Mouse (Mus musculus): ENCODE results near the gene Fh1. TPM values are rescaled to one million over a fixed set of nuclear protein-coding genes. Genes with fewer than 3 reads are reported as not detected.

Gene Fh1
- polyA plus RNA-seq (2015; fragmentation: Nextera tagmentation; extraction: Ambion mirVana), result 67.2 and 69.0 TPM in 2 replicates

DNA sequence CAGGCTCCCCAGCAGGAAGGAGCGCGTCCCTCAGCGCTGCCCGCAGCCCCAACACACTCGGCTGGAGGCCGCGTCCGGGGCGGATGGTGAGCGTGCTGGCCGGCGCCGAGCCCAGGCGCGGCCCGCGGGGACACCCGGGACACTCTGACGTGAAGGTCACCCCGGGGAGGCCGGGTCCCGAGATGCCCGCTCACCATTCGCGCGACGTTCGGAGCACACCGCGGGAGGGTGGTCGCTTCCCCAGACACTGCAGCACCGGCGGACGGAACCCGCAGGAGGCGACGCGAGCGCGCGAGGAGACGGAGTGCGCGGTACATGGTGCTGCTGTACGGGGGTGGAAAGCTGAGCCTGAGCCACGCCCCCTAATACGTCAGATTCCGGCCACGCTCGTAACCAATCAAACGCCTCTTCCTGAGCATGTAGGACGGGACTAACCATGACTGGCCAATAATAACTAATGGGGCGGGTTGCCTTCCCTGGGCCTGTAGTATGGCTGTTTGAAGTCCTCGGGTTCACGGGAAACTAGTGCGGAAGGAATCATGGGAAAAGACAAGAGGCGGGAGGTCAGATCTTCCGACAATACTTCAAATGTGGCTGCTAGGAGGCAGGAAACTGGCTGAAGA lies at the start of gene Fh1:
Gene Fh1, minus strand, starts transcription at position 379 of the 623 bp plus-strand sequence.
- H3K4me2 ChIP-seq (replicated peaks; ENCODE audit: low read depth, low read length), result peak within 1 kb of the TSS; percentile 93
- peaks cover 9% of the 10 kb centered on the region; the same call in 1 of the 2 replicates for H3K4me1 ChIP-seq (ENCODE audit: insufficient read depth, low read depth, low read length)
- H3K9ac ChIP-seq (replicated peaks; ENCODE audit: low read depth), result peak within 1 kb of the TSS; percentile 78
- H3K4me3 ChIP-seq (ENCODE audit: low read depth, low read length), result peak within 1 kb of the TSS; percentile 68
- ATAC-seq, result peak; percentile 99
- DNase-seq (ENCODE audit: low spot score), result peak; percentile 99
- WGBS, result 2% methylated on average over 47 of the region's 58 CpGs
- H3K9me3 ChIP-seq (ENCODE audit: low read length), result no peaks in the 10 kb centered on the region
- no peaks in the 10 kb centered on the region for H3K27me3 ChIP-seq (replicated peaks; ENCODE audit: insufficient read depth, low read length)
- H3K27ac ChIP-seq (ENCODE audit: low read length), result peak within 1 kb of the TSS; percentile 87
- TF ChIP-seq CTCF (IDR thresholded peaks at IDR 0.05), result peak; percentile 25; the same call in 1 of the 2 replicates
- peak; percentile 26; the same call in 1 of the 2 replicates for TF ChIP-seq EP300 (IDR thresholded peaks at IDR 0.05)
- H3K36me3 ChIP-seq (ENCODE audit: insufficient read depth, low read length), result no peaks in the 10 kb centered on the region

- H3K9me3 ChIP-seq (ENCODE audit: low read length), result no peaks in the 10 kb centered on the region
- DNase-seq (ENCODE audit: low spot score), result no peak
- no peak for ATAC-seq
Measured at GRCm38 (mm10) chr1:175675116-175675515, 49.7 kb upstream of the Fh1 start.

GRCm38 (mm10) chr1:175673563-175674325 lies 48.3 kb upstream of the Fh1 start:
- WGBS, result 73% methylated on average over 7 of the region's 7 CpGs
- TF ChIP-seq CTCF (IDR thresholded peaks at IDR 0.05) (no peak), EP300 (IDR thresholded peaks at IDR 0.05) (no peak)
- H3K27me3 ChIP-seq (replicated peaks; ENCODE audit: insufficient read depth, low read length), result no peaks in the 10 kb centered on the region
- H3K9ac ChIP-seq (replicated peaks; ENCODE audit: low read depth), result no peak overlapping the region
- no peak overlapping the region for H3K4me2 ChIP-seq (replicated peaks; ENCODE audit: low read depth, low read length)
- ATAC-seq, result no peak
- no peaks in the 10 kb centered on the region for H3K4me1 ChIP-seq (ENCODE audit: insufficient read depth, low read depth, low read length)
- no peak for DNase-seq (ENCODE audit: low spot score)
- no peak overlapping the region for H3K27ac ChIP-seq (ENCODE audit: low read length)
- no peak overlapping the region for H3K4me3 ChIP-seq (ENCODE audit: low read depth, low read length)
- H3K36me3 ChIP-seq (ENCODE audit: insufficient read depth, low read length), result no peaks in the 10 kb centered on the region
- no peaks in the 10 kb centered on the region for H3K9me3 ChIP-seq (ENCODE audit: low read length)

More at GRCm38 (mm10) chr1:175675116-175675515, 49.7 kb upstream of the Fh1 start:
- Histone ChIP-seq H3K4me1 (ENCODE audit: insufficient read depth, low read depth, low read length) (no peaks in the 10 kb centered on the region), H3K4me3 (ENCODE audit: low read depth, low read length) (no peak overlapping the region), H3K9ac (replicated peaks; ENCODE audit: low read depth) (no peak overlapping the region), H3K36me3 (ENCODE audit: insufficient read depth, low read length) (no peaks in the 10 kb centered on the region), H3K4me2 (replicated peaks; ENCODE audit: low read depth, low read length) (no peak overlapping the region), H3K27ac (ENCODE audit: low read length) (no peak overlapping the region), H3K27me3 (replicated peaks; ENCODE audit: insufficient read depth, low read length) (no peaks in the 10 kb centered on the region)
- TF ChIP-seq EP300 (IDR thresholded peaks at IDR 0.05) (no peak), CTCF (IDR thresholded peaks at IDR 0.05) (no peak)
- 78% methylated on average over 6 of the region's 6 CpGs for WGBS

DNA sequence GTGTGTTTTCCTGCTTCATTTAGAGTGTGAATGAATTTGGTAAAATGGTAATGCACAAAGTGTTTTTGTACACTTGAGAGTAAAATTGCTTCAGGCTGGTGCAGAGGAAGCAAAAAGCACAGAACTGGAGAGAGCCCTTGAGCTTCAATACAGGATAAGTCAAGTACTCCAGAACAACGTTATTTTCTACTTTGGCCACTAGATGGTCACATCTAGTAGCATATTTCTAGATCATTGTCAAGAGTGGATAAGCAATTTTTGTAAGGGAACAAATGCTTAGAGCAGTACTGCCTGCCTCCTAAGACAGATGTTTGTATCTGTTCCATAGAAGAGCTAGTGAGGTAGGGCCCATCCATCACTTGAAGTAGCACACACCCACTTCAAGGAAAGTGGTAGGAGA lies 46.2 kb upstream of the Fh1 start:
- no peaks in the 10 kb centered on the region for H3K27me3 ChIP-seq (replicated peaks; ENCODE audit: insufficient read depth, low read length)
- H3K4me1 ChIP-seq (ENCODE audit: insufficient read depth, low read depth, low read length), result no peaks in the 10 kb centered on the region
- peak; percentile 72 for DNase-seq (ENCODE audit: low spot score)
- TF ChIP-seq CTCF (IDR thresholded peaks at IDR 0.05), result peak; percentile 56
- TF ChIP-seq EP300 (IDR thresholded peaks at IDR 0.05), result no peak
- H3K4me3 ChIP-seq (ENCODE audit: low read depth, low read length), result no peak overlapping the region
- H3K27ac ChIP-seq (ENCODE audit: low read length), result no peak overlapping the region
- H3K36me3 ChIP-seq (ENCODE audit: insufficient read depth, low read length), result no peaks in the 10 kb centered on the region
- WGBS, result 8% methylated on average over 1 of the region's 1 CpGs
- H3K9ac ChIP-seq (replicated peaks; ENCODE audit: low read depth), result no peak overlapping the region
- H3K4me2 ChIP-seq (replicated peaks; ENCODE audit: low read depth, low read length), result no peak overlapping the region
- ATAC-seq, result peak; percentile 37; the same call in 1 of the 2 replicates
- no peaks in the 10 kb centered on the region for H3K9me3 ChIP-seq (ENCODE audit: low read length)

GRCm38 (mm10) chr1:175670042-175670441 lies 44.6 kb upstream of the Fh1 start:
- DNase-seq (ENCODE audit: low spot score) (no peak), ATAC-seq (no peak)
- H3K4me3 ChIP-seq (ENCODE audit: low read depth, low read length), result no peak overlapping the region
- no peak overlapping the region for H3K4me2 ChIP-seq (replicated peaks; ENCODE audit: low read depth, low read length)
- H3K27ac ChIP-seq (ENCODE audit: low read length), result no peak overlapping the region
- 83% methylated on average over 7 of the region's 7 CpGs for WGBS
- no peaks in the 10 kb centered on the region for H3K36me3 ChIP-seq (ENCODE audit: insufficient read depth, low read length)
- no peaks in the 10 kb centered on the region for H3K9me3 ChIP-seq (ENCODE audit: low read length)
- H3K4me1 ChIP-seq (ENCODE audit: insufficient read depth, low read depth, low read length), result no peaks in the 10 kb centered on the region
- no peaks in the 10 kb centered on the region for H3K27me3 ChIP-seq (replicated peaks; ENCODE audit: insufficient read depth, low read length)
- H3K9ac ChIP-seq (replicated peaks; ENCODE audit: low read depth), result no peak overlapping the region
- TF ChIP-seq EP300 (IDR thresholded peaks at IDR 0.05), result no peak
- no peak for TF ChIP-seq CTCF (IDR thresholded peaks at IDR 0.05)

DNA sequence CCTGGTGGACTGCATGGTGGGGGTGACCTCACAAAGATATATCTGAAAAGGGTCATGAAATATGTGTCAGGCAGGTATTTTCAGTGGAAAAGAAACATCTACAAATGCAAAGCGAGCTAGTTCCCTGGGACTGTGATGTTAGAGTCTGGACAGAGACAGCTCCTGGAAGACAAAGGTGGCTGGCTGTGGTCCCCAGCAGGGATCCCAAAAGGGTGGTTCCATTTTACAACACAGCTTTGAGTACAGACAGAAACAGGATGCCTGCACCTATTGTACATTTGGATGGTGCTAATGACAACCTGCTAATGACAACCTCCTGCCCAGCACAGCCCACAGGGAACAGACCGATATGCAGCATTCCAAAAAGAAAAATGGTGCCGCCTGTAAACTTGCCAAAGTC lies 44.0 kb upstream of the Fh1 start:
- 87% methylated on average over 3 of the region's 3 CpGs for WGBS
- H3K4me3 ChIP-seq (ENCODE audit: low read depth, low read length), result no peak overlapping the region
- H3K27ac ChIP-seq (ENCODE audit: low read length), result no peak overlapping the region
- DNase-seq (ENCODE audit: low spot score) (no peak), ATAC-seq (no peak)
- no peaks in the 10 kb centered on the region for H3K4me1 ChIP-seq (ENCODE audit: insufficient read depth, low read depth, low read length)
- H3K9ac ChIP-seq (replicated peaks; ENCODE audit: low read depth), result no peak overlapping the region
- TF ChIP-seq EP300 (IDR thresholded peaks at IDR 0.05) (no peak), CTCF (IDR thresholded peaks at IDR 0.05) (no peak)
- H3K27me3 ChIP-seq (replicated peaks; ENCODE audit: insufficient read depth, low read length), result no peaks in the 10 kb centered on the region
- H3K9me3 ChIP-seq (ENCODE audit: low read length), result no peaks in the 10 kb centered on the region
- H3K36me3 ChIP-seq (ENCODE audit: insufficient read depth, low read length), result no peaks in the 10 kb centered on the region
- H3K4me2 ChIP-seq (replicated peaks; ENCODE audit: low read depth, low read length), result no peak overlapping the region
